In genomic region chr5:150233154-150233886, GRCm38 (mm10) we compare ENCODE assay signal across 8 mouse cellular contexts.
DNase-seq lines count a peak whose midpoint lies in the region; ATAC-seq and TF ChIP-seq lines count a peak whose summit lies in the region.

No protein-coding gene starts in this region.

- no peak overlapping the region for H3K4me3 ChIP-seq in liver, embryonic 14.5 days (ENCODE audit: insufficient read depth in 1 of 2, low read depth in 2 of 2, low read length in 2 of 2)
- H3K4me3 ChIP-seq in neural tube, embryonic 13.5 days = no peak overlapping the region
- H3K4me3 ChIP-seq in testis, adult 2 months (ENCODE audit: control insufficient read depth, low read depth, low read length) = no peak overlapping the region

- TF ChIP-seq POLR2A in testis, adult 2 months (IDR thresholded peaks at IDR 0.05; ENCODE audit: control insufficient read depth, low read depth, low read length) = no peak

- H3K27ac ChIP-seq in liver, embryonic 14.5 days = no peak overlapping the region
- H3K27ac ChIP-seq in neural tube, embryonic 13.5 days (replicated peaks) = no peak overlapping the region
- H3K27ac ChIP-seq in testis, adult 2 months (ENCODE audit: control insufficient read depth, insufficient read depth, low read depth, low read length) = no peak overlapping the region

- intact Hi-C loops in heart, postnatal 36 days (cut with DNase I) = loop anchor here (2.0 to 5.0 kb wide), 6 partner anchors 54 to 193 kb away; no protein-coding TSS in a partner anchor

- H3K9me3 ChIP-seq in liver, embryonic 14.5 days (ENCODE audit: control insufficient read depth, low read length) = no peaks in the 10 kb centered on the region
- 0 out of 2 replicates have a peak, but pooled peaks cover 4% of the 10 kb centered on the region for H3K9me3 ChIP-seq in neural tube, embryonic 13.5 days

- no peak overlapping the region for H3K4me2 ChIP-seq in liver, embryonic 14.5 days (ENCODE audit: low read depth)
- H3K4me2 ChIP-seq in neural tube, embryonic 13.5 days = 0 out of 2 replicates have a peak overlapping the region, but pooled peaks have one; percentile 6

- 45% methylated on average over 17 of the region's 17 CpGs for WGBS in large intestine, adult 2 months
- 41% methylated on average over 17 of the region's 17 CpGs for WGBS in liver, embryonic 14.5 days (ENCODE audit: insufficient replicate concordance)
- WGBS in neural tube, embryonic 13.5 days = 58% methylated on average over 17 of the region's 17 CpGs

- H3K36me3 ChIP-seq in liver, embryonic 14.5 days (replicated peaks; ENCODE audit: control insufficient read depth, insufficient read depth, low read depth) = no peaks in the 10 kb centered on the region
- no peaks in the 10 kb centered on the region for H3K36me3 ChIP-seq in neural tube, embryonic 13.5 days
- H3K36me3 ChIP-seq in testis, adult 2 months (ENCODE audit: control insufficient read depth, insufficient read depth, low read length) = no peaks in the 10 kb centered on the region

- H3K9ac ChIP-seq in liver, embryonic 14.5 days (replicated peaks) = no peak overlapping the region
- H3K9ac ChIP-seq in neural tube, embryonic 13.5 days = no peak overlapping the region; the same call in 1 of the 2 replicates

- ATAC-seq in liver, embryonic 14.5 days (ENCODE audit: insufficient read depth) = no peak; the same call in 1 of the 2 replicates
- peak; percentile 77 for ATAC-seq in neural tube, embryonic 13.5 days (ENCODE audit: low read depth)

- TF ChIP-seq EP300 in liver, embryonic 14.5 days (IDR thresholded peaks at IDR 0.05; ENCODE audit: low read depth) = no peak

- DNase-seq in MEL-GATA-1-ER (ENCODE audit: extremely low read depth, low read depth) = peak; percentile 39
- peak; percentile 82 for DNase-seq in cerebellum, adult 8-10 months
- DNase-seq in forelimb bud, embryonic 11.5 days (ENCODE audit: low read depth, low spot score) = peak; percentile 57
- DNase-seq in heart, postnatal 36 days = peak; percentile 76 to 79
- peak; percentile 50 for DNase-seq in large intestine, adult 2 months (ENCODE audit: low read depth, low spot score)
- DNase-seq in liver, embryonic 14.5 days (ENCODE audit: low read depth in 3 of 3, low spot score in 3 of 3) = peak in 2 of 3 experiments; percentile 22 to 28

- TF ChIP-seq CTCF in liver, embryonic 14.5 days (IDR thresholded peaks at IDR 0.05; ENCODE audit: low read depth) = peak; percentile 74
- 0 out of 2 replicates have a peak, but pooled peaks have one; percentile 18 for TF ChIP-seq CTCF in testis, adult 2 months (IDR thresholded peaks at IDR 0.05; ENCODE audit: control insufficient read depth, insufficient read depth, insufficient replicate concordance, low read depth, low read length)

- no peaks in the 10 kb centered on the region; a peak in 1 of 4 replicates for H3K4me1 ChIP-seq in liver, embryonic 14.5 days (replicated peaks; ENCODE audit: control insufficient read depth in 2 of 2, insufficient read depth in 2 of 2, low read length in 1 of 2)
- peaks cover 2% of the 10 kb centered on the region; the same call in 1 of the 2 replicates for H3K4me1 ChIP-seq in neural tube, embryonic 13.5 days (replicated peaks)
- peaks cover 5% of the 10 kb centered on the region for H3K4me1 ChIP-seq in testis, adult 2 months (ENCODE audit: control insufficient read depth, insufficient read depth, low read length)

- H3K27me3 ChIP-seq in liver, embryonic 14.5 days (ENCODE audit: control insufficient read depth, insufficient read depth, low read length) = no peaks in the 10 kb centered on the region
- no peaks in the 10 kb centered on the region for H3K27me3 ChIP-seq in neural tube, embryonic 13.5 days
- H3K27me3 ChIP-seq in testis, adult 2 months (ENCODE audit: control insufficient read depth, insufficient read depth, low read length) = no peaks in the 10 kb centered on the region

Comparison
In these comparisons a context has a peak if more than half of its experiments do, and no peak if none do; other contexts are left out.
1. DNase-seq: peak in every context shown above with its lines; median percentile 82 in cerebellum, adult 8-10 months; 78 in heart, postnatal 36 days; 57 in forelimb bud, embryonic 11.5 days; 50 in large intestine, adult 2 months; 39 in MEL-GATA-1-ER; 25 in liver, embryonic 14.5 days.